Mouse (Mus musculus) effector memory CD4-positive, alpha-beta T cell, adult 7 months (primary cell): ENCODE data around the gene Tmsb10. TPM values are rescaled to one million over a fixed set of nuclear protein-coding genes. Genes with fewer than 3 reads are reported as not detected.

Experiments used
- polyA plus RNA-seq: library from polyadenylated mRNA; unstranded; fragments of 100-300 nt; shearing (Covaris generic); gene quantifications from one replicate; pipeline ENCODE4 v1.2.1, GENCODE M21; 2017

The Tmsb10 gene
- 5,059 TPM for polyA plus RNA-seq

GRCm38 (mm10) chr6:72958662-72959071 lies at the start of gene Tmsb10:
TSS of gene Tmsb10 (minus strand) at chr6:72958748.

Other genes with a start within 250 kb of the Tmsb10 start
- gene Tcf7l1, start 169.5 kb downstream of the Tmsb10 start, polyA plus RNA-seq, result 0.24 TPM
- gene Kcmf1, start 58.8 kb downstream of the Tmsb10 start, polyA plus RNA-seq, result 113 TPM